Mouse (Mus musculus) limb, embryonic 11.5 days (tissue): ENCODE measurements around the gene Pim3. TPM values are rescaled to one million over a fixed set of nuclear protein-coding genes. Genes with fewer than 3 reads are reported as not detected.

Source experiments
- ATAC-seq: fragments of 200-750 bp; cut with Nextera tagmentation; 2 replicates; pipeline ENCODE4 v1.8.0; 2017; ENCODE audit warnings: low read depth; ENCODE audit not compliant: insufficient number of reproducible peaks, low FRiP score, low TSS enrichment
- DNase-seq: peaks from one replicate; pipeline ENCODE4 v3.0.0-alpha.2; 2015; ENCODE audit warnings: low spot score
- H3K27ac ChIP-seq: fragments of 300-500 bp; sonication (generic); replicated peaks from 2 replicates; pipeline ENCODE4 v1.5.1; 2014; ENCODE audit warnings: low read depth, mild to moderate bottlenecking, low read length
- H3K27me3 ChIP-seq: fragments of 300-500 bp; sonication (generic); 2 replicates; pipeline ENCODE4 v1.6.1; 2014; ENCODE audit warnings: mild to moderate bottlenecking, low read length, mixed read lengths; ENCODE audit not compliant: control insufficient read depth, insufficient read depth
- H3K36me3 ChIP-seq: fragments of 300-500 bp; sonication (generic); 2 replicates; pipeline ENCODE4 v1.6.1; 2014; ENCODE audit warnings: mild to moderate bottlenecking, low read length, moderate library complexity, mixed read lengths; ENCODE audit not compliant: control insufficient read depth, insufficient read depth
- H3K4me1 ChIP-seq: fragments of 300-500 bp; sonication (generic); 2 replicates; pipeline ENCODE4 v1.6.1; 2014; ENCODE audit warnings: low read length, mixed read lengths; ENCODE audit not compliant: control insufficient read depth, insufficient read depth
- H3K4me2 ChIP-seq: fragments of 300-500 bp; sonication (generic); 2 replicates; pipeline ENCODE4 v1.6.1; 2014; ENCODE audit warnings: low read depth, mild to moderate bottlenecking, moderate library complexity; ENCODE audit not compliant: severe bottlenecking
- H3K4me3 ChIP-seq: fragments of 300-500 bp; sonication (generic); 2 replicates; pipeline ENCODE4 v1.5.1; 2014; ENCODE audit warnings: low read depth, low read length
- H3K9ac ChIP-seq: fragments of 300-500 bp; sonication (generic); 2 replicates; pipeline ENCODE4 v1.6.1; 2014; ENCODE audit warnings: mild to moderate bottlenecking, low read length
- H3K9me3 ChIP-seq: fragments of 300-500 bp; sonication (generic); 2 replicates; pipeline ENCODE4 v1.6.1; 2016; ENCODE audit warnings: low read length; ENCODE audit not compliant: control insufficient read depth
- WGBS: fragments of 180-500 bp; shearing (Covaris S2); extraction: QIAGEN DNeasy Blood & Tissue Kit; methylation state at CpG from one replicate; pipeline ENCODE4 v1.1.7; 2014; 5-methylcytosine and 5-hydroxymethylcytosine counted together
- polyA plus RNA-seq: library from polyadenylated mRNA; unstranded; fragments of >200 nt; fragmentation: Nextera tagmentation; extraction: Ambion mirVana; gene quantifications from 2 replicates; pipeline ENCODE4 v1.2.1, GENCODE M21; 2014

Gene Pim3
- polyA plus RNA-seq, 1 experiment from 2014 or later = 34.5 TPM

DNA sequence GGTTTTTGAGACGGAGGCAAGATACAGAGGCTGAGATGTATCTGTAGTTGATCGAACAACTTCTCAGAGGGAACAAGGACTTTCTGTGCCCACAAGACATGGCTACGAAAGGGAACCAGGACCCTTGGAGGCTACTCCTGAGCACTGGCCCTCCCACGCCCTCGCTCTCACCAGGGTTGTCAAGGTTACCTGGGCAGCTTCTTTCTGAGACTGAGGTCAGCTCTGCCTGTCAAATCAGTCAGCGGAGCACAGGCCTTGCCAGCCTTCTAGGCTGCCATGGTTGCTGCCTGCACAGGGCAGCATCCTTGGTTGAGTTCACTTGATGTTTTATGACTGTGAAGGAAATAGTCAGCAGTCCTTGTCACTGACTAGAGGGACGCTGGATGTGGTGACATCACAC lies 39.5 kb upstream of the Pim3 start:
- no peaks in the 10 kb centered on the region for H3K27me3 ChIP-seq
- ATAC-seq (no peak), DNase-seq (no peak)
- no peak overlapping the region for H3K4me2 ChIP-seq
- H3K9ac ChIP-seq = no peak overlapping the region
- no peak overlapping the region for H3K4me3 ChIP-seq
- no peak overlapping the region for H3K27ac ChIP-seq
- peaks cover 4% of the 10 kb centered on the region; the same call in 1 of the 2 replicates for H3K4me1 ChIP-seq
- no peaks in the 10 kb centered on the region for H3K9me3 ChIP-seq
- H3K36me3 ChIP-seq = peaks cover 12% of the 10 kb centered on the region
- 89% methylated on average over 7 of the region's 7 CpGs for WGBS

GRCm38 (mm10) chr15:88823376-88823775 lies 38.6 kb upstream of the Pim3 start:
- no peak overlapping the region for H3K4me2 ChIP-seq
- H3K9ac ChIP-seq = no peak overlapping the region
- no peak overlapping the region for H3K27ac ChIP-seq
- H3K4me1 ChIP-seq = peaks cover 4% of the 10 kb centered on the region; the same call in 1 of the 2 replicates
- H3K4me3 ChIP-seq = no peak overlapping the region
- no peak for DNase-seq
- peaks cover 12% of the 10 kb centered on the region for H3K36me3 ChIP-seq
- H3K9me3 ChIP-seq = no peaks in the 10 kb centered on the region
- H3K27me3 ChIP-seq = no peaks in the 10 kb centered on the region
- ATAC-seq = no peak
- whole genome bisulfite sequencing = 92% methylated on average over 5 of the region's 5 CpGs

- WGBS = 87% methylated on average over 6 of the region's 6 CpGs
- no peak overlapping the region for H3K4me2 ChIP-seq
- H3K9me3 ChIP-seq = no peaks in the 10 kb centered on the region
- no peaks in the 10 kb centered on the region for H3K27me3 ChIP-seq
- H3K36me3 ChIP-seq = peaks cover 10% of the 10 kb centered on the region
- H3K4me1 ChIP-seq = no peaks in the 10 kb centered on the region
- no peak overlapping the region for H3K27ac ChIP-seq
- H3K9ac ChIP-seq = no peak overlapping the region
- ATAC-seq (no peak), DNase-seq (no peak)
- no peak overlapping the region for H3K4me3 ChIP-seq
Measured at GRCm38 (mm10) chr15:88827466-88827865, 34.5 kb upstream of the Pim3 start.

DNA sequence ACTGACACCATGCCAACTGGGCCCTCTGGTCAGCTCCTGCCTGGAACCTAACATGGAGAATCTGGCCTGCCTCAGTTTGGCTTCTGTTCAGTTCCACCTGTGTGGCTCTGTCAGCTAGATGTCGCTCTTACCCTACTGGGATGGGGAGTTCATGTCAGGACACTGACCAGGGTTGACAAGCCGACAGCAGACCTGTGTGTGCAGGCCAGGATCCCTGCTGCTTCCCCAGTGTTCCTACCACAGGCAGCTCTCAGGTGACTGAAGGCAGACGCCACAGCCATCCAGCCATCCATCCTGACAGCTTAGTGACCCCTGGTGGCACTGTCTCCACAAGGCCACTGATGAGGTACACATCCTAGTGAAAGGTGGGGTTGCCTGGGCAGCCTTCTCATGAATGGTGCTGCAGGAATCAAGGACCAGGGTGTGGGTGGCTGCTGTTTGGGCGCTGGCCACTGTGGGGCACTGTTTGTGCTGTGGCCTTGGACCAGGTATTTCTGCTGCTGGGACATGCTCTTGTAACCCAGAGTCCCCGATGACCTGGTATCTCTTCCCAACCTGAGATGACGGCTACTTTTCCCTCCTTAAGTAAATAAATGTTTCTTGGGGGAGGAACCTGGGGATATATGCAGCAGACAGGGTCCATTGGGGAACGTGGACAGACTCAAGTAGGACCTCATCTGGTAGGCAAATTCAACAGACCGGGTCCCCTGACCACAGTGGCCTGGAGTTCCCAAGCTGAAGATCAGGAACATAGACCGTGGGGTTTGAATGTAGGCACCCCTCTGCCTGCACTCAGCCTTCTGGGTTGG lies 33.8 kb upstream of the Pim3 start:
- no peaks in the 10 kb centered on the region for H3K27me3 ChIP-seq
- peaks cover 7% of the 10 kb centered on the region; the same call in 1 of the 2 replicates for H3K36me3 ChIP-seq
- no peak overlapping the region for H3K27ac ChIP-seq
- 28% methylated on average over 9 of the region's 9 CpGs for WGBS
- DNase-seq (peak; percentile 81), ATAC-seq (peak; percentile 20; the same call in 1 of the 2 replicates)
- no peaks in the 10 kb centered on the region for H3K4me1 ChIP-seq
- H3K4me2 ChIP-seq = no peak overlapping the region
- no peak overlapping the region for H3K4me3 ChIP-seq
- H3K9me3 ChIP-seq = no peaks in the 10 kb centered on the region
- H3K9ac ChIP-seq = no peak overlapping the region

- ATAC-seq (peak; percentile 79; the same call in 1 of the 2 replicates), DNase-seq (peak; percentile 93)
- H3K4me3 ChIP-seq = no peak overlapping the region
- no peaks in the 10 kb centered on the region for H3K27me3 ChIP-seq
- H3K36me3 ChIP-seq = no peaks in the 10 kb centered on the region; the same call in 1 of the 2 replicates
- no peaks in the 10 kb centered on the region for H3K4me1 ChIP-seq
- no peaks in the 10 kb centered on the region for H3K9me3 ChIP-seq
- 57% methylated on average over 17 of the region's 17 CpGs for WGBS
- no peak overlapping the region for H3K9ac ChIP-seq
- H3K4me2 ChIP-seq = no peak overlapping the region
- no peak overlapping the region for H3K27ac ChIP-seq
Measured at GRCm38 (mm10) chr15:88828800-88829705, 32.9 kb upstream of the Pim3 start.

- Histone ChIP-seq H3K4me1 (no peaks in the 10 kb centered on the region), H3K4me2 (no peak overlapping the region), H3K9me3 (no peaks in the 10 kb centered on the region), H3K4me3 (no peak overlapping the region), H3K9ac (no peak overlapping the region), H3K27me3 (no peaks in the 10 kb centered on the region), H3K36me3 (no peaks in the 10 kb centered on the region), H3K27ac (no peak overlapping the region)
- ATAC-seq (no peak), DNase-seq (no peak)
- 77% methylated on average over 6 of the region's 6 CpGs for WGBS
Measured at GRCm38 (mm10) chr15:88829791-88830440, 32.1 kb upstream of the Pim3 start.

DNA sequence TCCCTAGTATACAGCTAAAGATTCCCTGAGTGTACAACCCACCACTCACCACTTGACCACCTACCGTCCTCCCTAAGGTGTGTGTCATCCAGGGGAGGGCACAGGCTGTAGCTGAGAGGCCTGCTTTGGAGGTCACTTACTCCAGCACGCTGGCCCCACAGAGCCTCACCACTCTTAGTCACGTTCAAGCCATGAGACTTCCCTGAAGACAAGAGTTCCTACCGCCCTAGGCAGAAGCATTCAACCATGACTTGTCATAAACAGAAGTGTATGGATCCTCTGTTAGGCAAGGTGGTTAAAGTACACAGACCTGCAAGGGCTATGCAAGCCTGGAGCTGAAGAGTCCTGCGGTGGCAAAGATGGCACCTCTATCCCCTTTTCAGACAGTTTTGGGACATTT lies 31.3 kb upstream of the Pim3 start:
- H3K27me3 ChIP-seq = no peaks in the 10 kb centered on the region
- H3K27ac ChIP-seq = no peak overlapping the region
- no peak overlapping the region for H3K4me3 ChIP-seq
- no peaks in the 10 kb centered on the region for H3K9me3 ChIP-seq
- 78% methylated on average over 5 of the region's 5 CpGs for WGBS
- ATAC-seq (no peak), DNase-seq (no peak)
- no peaks in the 10 kb centered on the region for H3K4me1 ChIP-seq
- no peak overlapping the region for H3K4me2 ChIP-seq
- no peak overlapping the region for H3K9ac ChIP-seq
- no peaks in the 10 kb centered on the region for H3K36me3 ChIP-seq

DNA sequence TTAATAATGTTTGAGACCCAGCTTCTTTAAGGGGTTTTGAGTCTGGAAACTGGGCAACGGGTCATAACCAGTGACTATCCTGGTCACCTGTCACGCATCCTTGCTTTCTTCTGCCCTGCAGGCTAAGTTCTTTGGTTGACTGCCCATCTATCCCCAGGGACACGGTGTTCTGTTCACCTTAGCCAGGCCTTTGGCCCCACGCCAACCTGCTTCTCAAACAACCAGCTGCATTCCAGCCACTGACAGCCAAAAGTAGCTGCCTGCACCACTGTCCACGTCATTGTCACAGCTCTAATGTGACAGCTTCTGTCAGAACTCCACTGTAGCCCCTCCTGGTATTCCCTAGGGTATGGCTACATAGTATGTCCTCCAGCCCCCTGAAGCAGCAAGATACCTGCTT lies 30.5 kb upstream of the Pim3 start:
- Histone ChIP-seq H3K36me3 (no peaks in the 10 kb centered on the region), H3K9me3 (no peaks in the 10 kb centered on the region), H3K27ac (no peak overlapping the region), H3K27me3 (no peaks in the 10 kb centered on the region), H3K9ac (no peak overlapping the region), H3K4me3 (no peak overlapping the region), H3K4me2 (no peak overlapping the region), H3K4me1 (0 out of 2 replicates have a peak, but pooled peaks cover under 1% of the 10 kb centered on the region)
- no peak for ATAC-seq
- WGBS = 80% methylated on average over 5 of the region's 5 CpGs
- DNase-seq = no peak
